8 mouse cellular contexts compared by ENCODE assay signal in the genomic region with DNA sequence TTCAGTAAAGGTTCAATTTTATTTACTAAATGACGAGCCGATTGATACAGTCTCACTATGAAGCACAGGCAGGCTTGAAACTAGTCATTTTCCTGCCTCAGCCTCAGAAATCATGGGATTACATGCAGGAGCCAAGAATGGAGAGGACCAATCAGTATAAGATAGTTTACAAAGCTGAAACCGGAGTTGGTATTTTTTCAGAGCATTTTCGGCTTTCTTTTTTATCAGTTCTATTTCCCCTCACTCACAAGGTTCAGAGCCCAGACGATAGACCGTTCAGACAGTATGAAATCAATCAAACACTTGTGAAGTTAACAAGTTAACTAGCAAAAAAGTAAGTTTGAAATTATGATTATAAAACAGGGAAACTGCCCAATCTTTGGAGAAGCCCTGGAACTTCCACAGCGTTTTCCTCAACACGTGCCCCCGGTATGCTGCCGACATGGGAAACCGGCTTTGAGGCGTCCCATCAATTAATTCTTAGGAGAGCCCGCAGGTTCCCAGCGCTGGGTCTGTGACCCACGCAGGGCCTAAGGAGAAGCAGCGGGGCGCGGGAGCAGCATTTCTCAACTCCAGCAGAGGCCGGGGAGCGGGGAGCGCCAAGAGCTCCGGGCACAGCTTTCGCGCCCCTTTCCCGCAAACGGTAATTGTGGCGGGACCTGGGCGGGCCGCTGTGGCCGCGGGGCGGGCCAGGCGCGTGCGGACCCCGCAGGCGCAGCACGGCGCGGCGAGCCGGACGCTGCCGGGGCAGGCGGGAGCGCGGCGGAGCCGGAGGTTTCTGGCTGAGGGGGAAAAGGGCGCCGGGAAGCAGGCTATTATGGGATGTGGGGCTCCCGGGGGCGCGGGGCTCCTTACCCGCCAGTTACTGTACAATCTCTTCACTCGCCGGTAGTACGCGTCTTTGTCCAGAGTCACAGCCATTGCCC. TPM values are rescaled to one million over a fixed set of nuclear protein-coding genes. Genes with fewer than 3 reads are reported as not detected.
DNase-seq lines count a peak whose midpoint lies in the region; ATAC-seq and TF ChIP-seq lines count a peak whose summit lies in the region.

No protein-coding gene starts in this region.

- no peak for TF ChIP-seq CTCF in gastrocnemius, adult 2 months (IDR thresholded peaks at IDR 0.05)
- TF ChIP-seq CTCF in midbrain, postnatal 0 days (IDR thresholded peaks at IDR 0.05): no peak

- no peaks in the 10 kb centered on the region for H3K9me3 ChIP-seq in forebrain, embryonic 11.5 days (ENCODE audit: control insufficient read depth, low read length)
- no peaks in the 10 kb centered on the region for H3K9me3 ChIP-seq in midbrain, postnatal 0 days (ENCODE audit: low read length)

- H3K27ac ChIP-seq in gastrocnemius, adult 2 months: peak overlapping the region; percentile 99
- peak overlapping the region; percentile 99 for H3K27ac ChIP-seq in forebrain, embryonic 11.5 days (ENCODE audit: low read depth, low read length)
- peak overlapping the region; percentile 93 for H3K27ac ChIP-seq in midbrain, postnatal 0 days (ENCODE audit: low read depth, low read length)

- H3K4me3 ChIP-seq in gastrocnemius, adult 2 months: peak overlapping the region; percentile 92
- peak overlapping the region; percentile 98 for H3K4me3 ChIP-seq in forebrain, embryonic 11.5 days (ENCODE audit: low read depth, low read length)
- peak overlapping the region; percentile 100 for H3K4me3 ChIP-seq in midbrain, postnatal 0 days (ENCODE audit: low read depth, low read length)

- H3K4me1 ChIP-seq in forebrain, embryonic 11.5 days (replicated peaks; ENCODE audit: control insufficient read depth, insufficient read depth, low read length): 0 out of 2 replicates have a peak, but pooled peaks cover 4% of the 10 kb centered on the region
- H3K4me1 ChIP-seq in midbrain, postnatal 0 days (ENCODE audit: insufficient read depth, low read length): peaks cover 6% of the 10 kb centered on the region; the same call in 1 of the 2 replicates

- intact Hi-C loops in gastrocnemius, adult 2 months (cut with DNase I): loop anchor here (5.0 kb wide), 2 partner anchors 36 to 89 kb away; no protein-coding TSS in a partner anchor

- ATAC-seq in forebrain, embryonic 11.5 days (replicated peaks; ENCODE audit: low FRiP score): no peak; the same call in 1 of the 2 replicates
- no peak for ATAC-seq in midbrain, postnatal 0 days (ENCODE audit: low FRiP score)
- no peak for ATAC-seq in activated CD4-positive, CD25-positive, alpha-beta regulatory T cell, adult 4 months

- no peaks in the 10 kb centered on the region for H3K27me3 ChIP-seq in forebrain, embryonic 11.5 days (ENCODE audit: control insufficient read depth, insufficient read depth, low read length)
- H3K27me3 ChIP-seq in midbrain, postnatal 0 days (ENCODE audit: insufficient read depth, low read length): no peaks in the 10 kb centered on the region

- no peak for DNase-seq in gastrocnemius, adult 2 months
- no peak for DNase-seq in gastrocnemius, adult 8-10 months (ENCODE audit: low spot score in 2 of 2)
- DNase-seq in thymus, adult 18-20 months: peak; percentile 16 to 22
- DNase-seq in thymus, postnatal 14 days: no peak
- peak; percentile 74 for DNase-seq in forebrain, embryonic 11.5 days (ENCODE audit: low spot score)
- DNase-seq in kidney, postnatal 25 days: peak; percentile 10 to 41
- DNase-seq in midbrain, postnatal 0 days (ENCODE audit: low spot score): no peak

- WGBS in forebrain, embryonic 11.5 days: 1% methylated on average over 42 of the region's 59 CpGs
- 2% methylated on average over 44 of the region's 59 CpGs for WGBS in midbrain, postnatal 0 days

- H3K36me3 ChIP-seq in forebrain, embryonic 11.5 days (ENCODE audit: control insufficient read depth, insufficient read depth, low read length): peaks cover 8% of the 10 kb centered on the region; the same call in 1 of the 2 replicates
- H3K36me3 ChIP-seq in midbrain, postnatal 0 days (ENCODE audit: insufficient read depth, low read length): peaks cover 22% of the 10 kb centered on the region

- H3K4me2 ChIP-seq in forebrain, embryonic 11.5 days (ENCODE audit: low read depth, low read length, severe bottlenecking): peak overlapping the region; percentile 72
- peak overlapping the region; percentile 71 for H3K4me2 ChIP-seq in midbrain, postnatal 0 days (ENCODE audit: low read depth, low read length, poor library complexity, severe bottlenecking)

- H3K9ac ChIP-seq in forebrain, embryonic 11.5 days (ENCODE audit: low read length): peak overlapping the region; percentile 98
- H3K9ac ChIP-seq in midbrain, postnatal 0 days (replicated peaks; ENCODE audit: low read length, poor library complexity, severe bottlenecking): peak overlapping the region; percentile 99

RNA-seq across cellular contexts. Expression of a gene that starts 0.7 kb away (rescaled TPM):
- total RNA-seq in gastrocnemius, adult 2 months (2021): 10 to 100 TPM; 12.3 to 15.5 TPM
- 10 to 100 TPM; 10.4 to 14.4 (median 12.3) TPM for total RNA-seq in gastrocnemius, adult 8-10 months (2022)
- 92.3 and 92.8 TPM in 2 replicates for polyA plus RNA-seq in forebrain, embryonic 11.5 days (2014; fragmentation: Nextera tagmentation; extraction: Ambion mirVana)
- 32.3 and 42.1 TPM in 2 replicates for total RNA-seq in midbrain, postnatal 0 days (2014; rRNA removed)
- 35.4 and 36.9 TPM in 2 replicates for polyA plus RNA-seq in midbrain, postnatal 0 days (2015; fragmentation: Nextera tagmentation; extraction: Ambion mirVana)
- polyA plus RNA-seq in activated CD4-positive, CD25-positive, alpha-beta regulatory T cell, adult 4 months (2017; shearing (Covaris generic)): 10 to 100 TPM; 46.7 to 52.4 TPM

Comparison
In these comparisons a context has a peak if more than half of its experiments do, and no peak if none do; other contexts are left out.
1. DNase-seq: peak in thymus, adult 18-20 months (2 of 2), forebrain, embryonic 11.5 days (single experiment) and kidney, postnatal 25 days (2 of 2); none in gastrocnemius, adult 2 months (single experiment), gastrocnemius, adult 8-10 months (0 of 2), thymus, postnatal 14 days (single experiment) and midbrain, postnatal 0 days (single experiment).
2. Peak in every context shown above with its lines, with median percentiles within 50 percentile points of each other: H3K27ac ChIP-seq and H3K4me3 ChIP-seq.